Mouse (Mus musculus) limb, embryonic 12.5 days (tissue): ENCODE measurements around the gene Wdr20. TPM values are rescaled to one million over a fixed set of nuclear protein-coding genes. Genes with fewer than 3 reads are reported as not detected.
"Not testable (repeated sequence)": the region's sequence is repeated elsewhere in the genome, so short reads cannot be mapped to it uniquely, and the experiment has no call there.

Source experiments
- ATAC-seq: fragments of 200-750 bp; cut with Nextera tagmentation; 2 replicates; pipeline ENCODE4 v1.8.0; 2017; ENCODE audit warnings: low read depth, moderate TSS enrichment; ENCODE audit not compliant: insufficient number of reproducible peaks, insufficient read depth, low FRiP score, low TSS enrichment
- H3K27ac ChIP-seq: fragments of 300-500 bp; sonication (generic); 2 replicates; pipeline ENCODE4 v1.5.1; 2016; ENCODE audit warnings: mild to moderate bottlenecking, moderate library complexity
- H3K27me3 ChIP-seq: fragments of 300-500 bp; sonication (generic); 2 replicates; pipeline ENCODE4 v1.6.1; 2016; ENCODE audit warnings: mild to moderate bottlenecking, moderate library complexity
- H3K36me3 ChIP-seq: fragments of 300-500 bp; sonication (generic); 2 replicates; pipeline ENCODE4 v1.6.1; 2016; ENCODE audit warnings: mild to moderate bottlenecking, moderate library complexity
- H3K4me1 ChIP-seq: fragments of 300-500 bp; sonication (generic); replicated peaks from 2 replicates; pipeline ENCODE4 v1.6.1; 2016
- H3K4me2 ChIP-seq: fragments of 300-500 bp; sonication (generic); 2 replicates; pipeline ENCODE4 v1.6.1; 2016; ENCODE audit warnings: mild to moderate bottlenecking, moderate library complexity
- H3K4me3 ChIP-seq: fragments of 300-500 bp; sonication (generic); replicated peaks from 2 replicates; pipeline ENCODE4 v1.5.1; 2016; ENCODE audit warnings: mild to moderate bottlenecking
- H3K9ac ChIP-seq: fragments of 300-500 bp; sonication (generic); replicated peaks from 2 replicates; pipeline ENCODE4 v1.6.1; 2016; ENCODE audit warnings: mild to moderate bottlenecking, moderate library complexity
- H3K9me3 ChIP-seq: fragments of 300-500 bp; sonication (generic); 2 replicates; pipeline ENCODE4 v1.6.1; 2016; ENCODE audit warnings: mild to moderate bottlenecking, moderate library complexity
- WGBS: fragments of 180-500 bp; shearing (Covaris S2); methylation state at CpG from one replicate; pipeline ENCODE4 v1.1.7; 2016; 5-methylcytosine and 5-hydroxymethylcytosine counted together
- polyA plus RNA-seq: library from polyadenylated mRNA; unstranded; fragments of >200 nt; fragmentation: Nextera tagmentation; extraction: Ambion mirVana; gene quantifications from 2 replicates; pipeline ENCODE4 v1.2.1, GENCODE M21; 2016

Gene Wdr20
- polyA plus RNA-seq, 1 experiment from 2014 or later: 33.5 TPM

DNA sequence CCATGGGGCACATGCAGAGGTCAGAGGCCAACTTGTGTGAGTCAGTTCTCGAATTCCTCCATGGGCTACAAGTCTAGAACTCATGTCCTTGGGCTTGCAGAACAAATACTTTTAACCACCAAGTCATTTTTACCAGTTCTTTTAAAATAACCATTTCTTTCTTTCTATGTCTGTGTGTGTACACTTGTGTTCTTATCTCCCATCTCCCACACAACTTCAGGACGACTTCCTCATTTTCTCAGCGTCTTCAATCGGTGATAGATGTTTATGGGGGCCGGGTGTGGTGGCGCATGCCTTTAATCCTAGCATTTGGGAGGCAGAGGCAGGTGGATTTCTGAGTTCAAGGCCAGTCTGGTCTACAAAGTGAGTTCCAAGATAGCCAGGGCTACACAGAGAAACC is 23.5 kb upstream of the Wdr20 start:
- H3K4me2 ChIP-seq: no peak overlapping the region
- H3K4me3 ChIP-seq: no peak overlapping the region
- no peaks in the 10 kb centered on the region for H3K4me1 ChIP-seq
- H3K36me3 ChIP-seq: no peaks in the 10 kb centered on the region
- no peaks in the 10 kb centered on the region for H3K9me3 ChIP-seq
- no peak overlapping the region for H3K9ac ChIP-seq
- no peak for ATAC-seq
- H3K27me3 ChIP-seq: peaks cover 12% of the 10 kb centered on the region
- 93% methylated on average over 6 of the region's 6 CpGs for WGBS
- no peak overlapping the region for H3K27ac ChIP-seq

DNA sequence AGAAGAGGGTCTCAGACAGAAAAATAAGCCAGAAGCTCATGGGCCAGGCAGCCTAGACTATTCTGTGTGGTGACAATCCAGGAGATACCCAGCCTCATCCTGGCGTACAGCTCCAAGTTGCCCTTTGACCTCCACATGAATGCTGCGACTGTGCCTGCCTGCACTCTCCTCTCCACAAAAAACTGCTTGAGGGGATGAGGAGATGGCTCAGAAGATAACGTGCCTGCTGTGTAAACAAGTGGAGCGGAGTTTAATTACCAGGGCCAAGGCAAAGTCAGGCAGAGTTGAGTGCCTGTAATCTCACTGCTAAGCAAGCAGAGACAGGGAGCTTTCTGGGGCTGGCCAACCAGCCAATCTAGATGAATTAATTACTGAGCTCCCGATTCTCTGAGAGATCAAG is 21.7 kb upstream of the Wdr20 start:
- H3K4me2 ChIP-seq: no peak overlapping the region
- ATAC-seq: no peak

DNA sequence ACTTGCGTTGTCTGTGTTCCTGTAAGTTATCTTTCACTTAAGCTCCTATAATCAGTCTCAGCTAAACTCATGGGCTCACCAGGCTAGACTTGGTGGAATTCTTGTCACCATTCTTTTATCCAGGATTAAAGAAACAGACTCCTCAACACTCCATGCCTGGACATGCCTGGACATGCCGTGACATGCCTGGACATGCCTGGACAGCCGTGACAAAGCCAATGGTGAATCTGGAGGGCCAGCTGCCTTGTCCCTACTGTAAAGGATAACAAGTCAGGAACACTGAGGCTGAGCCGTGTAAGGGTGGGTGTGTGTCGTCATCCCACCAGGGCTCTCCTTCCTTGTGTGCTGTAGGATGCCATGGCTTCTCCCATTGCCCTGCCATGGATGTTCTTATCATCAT is 12.7 kb upstream of the Wdr20 start:
- peaks cover 6% of the 10 kb centered on the region; the same call in 1 of the 2 replicates for H3K4me1 ChIP-seq
- H3K9ac ChIP-seq: no peak overlapping the region
- H3K27me3 ChIP-seq: peaks cover 13% of the 10 kb centered on the region
- WGBS: 91% methylated on average over 5 of the region's 5 CpGs
- ATAC-seq: no peak
- no peak overlapping the region for H3K27ac ChIP-seq
- no peaks in the 10 kb centered on the region for H3K9me3 ChIP-seq
- H3K36me3 ChIP-seq: no peaks in the 10 kb centered on the region
- no peak overlapping the region for H3K4me3 ChIP-seq
- no peak overlapping the region for H3K4me2 ChIP-seq

More for the DNA sequence above, 21.7 kb upstream of the Wdr20 start:
- Histone ChIP-seq H3K27ac (no peak overlapping the region), H3K4me3 (no peak overlapping the region), H3K27me3 (peaks cover 25% of the 10 kb centered on the region), H3K36me3 (no peaks in the 10 kb centered on the region), H3K9ac (no peak overlapping the region), H3K9me3 (no peaks in the 10 kb centered on the region), H3K4me1 (no peaks in the 10 kb centered on the region)
- 24% methylated on average over 5 of the region's 5 CpGs for WGBS

DNA sequence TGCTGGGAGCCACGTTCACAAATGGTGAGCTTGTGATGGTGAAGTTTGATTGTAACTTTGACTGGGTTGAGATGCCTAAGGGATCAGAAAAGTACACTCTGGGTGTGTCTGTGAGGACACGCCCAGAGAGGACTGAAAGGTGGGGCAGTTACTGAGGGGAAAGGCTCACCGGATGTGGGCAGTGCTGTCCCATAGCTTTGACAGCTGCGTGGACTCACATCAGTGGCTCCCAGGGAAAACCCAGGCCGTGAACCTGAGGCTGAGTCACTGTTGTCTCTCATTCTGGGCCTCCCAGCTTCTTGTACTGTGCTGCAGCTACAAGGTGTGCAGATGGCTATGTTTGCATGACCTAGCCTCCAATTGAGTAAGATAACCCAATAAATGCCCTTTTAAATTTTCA is 12.3 kb upstream of the Wdr20 start:
- H3K4me1 ChIP-seq: peaks cover 6% of the 10 kb centered on the region; the same call in 1 of the 2 replicates
- no peak for ATAC-seq
- H3K27ac ChIP-seq: no peak overlapping the region
- no peak overlapping the region for H3K9ac ChIP-seq
- H3K4me2 ChIP-seq: no peak overlapping the region
- no peaks in the 10 kb centered on the region for H3K36me3 ChIP-seq
- no peaks in the 10 kb centered on the region for H3K9me3 ChIP-seq
- WGBS: 81% methylated on average over 5 of the region's 5 CpGs
- H3K4me3 ChIP-seq: no peak overlapping the region
- H3K27me3 ChIP-seq: peaks cover 10% of the 10 kb centered on the region

DNA sequence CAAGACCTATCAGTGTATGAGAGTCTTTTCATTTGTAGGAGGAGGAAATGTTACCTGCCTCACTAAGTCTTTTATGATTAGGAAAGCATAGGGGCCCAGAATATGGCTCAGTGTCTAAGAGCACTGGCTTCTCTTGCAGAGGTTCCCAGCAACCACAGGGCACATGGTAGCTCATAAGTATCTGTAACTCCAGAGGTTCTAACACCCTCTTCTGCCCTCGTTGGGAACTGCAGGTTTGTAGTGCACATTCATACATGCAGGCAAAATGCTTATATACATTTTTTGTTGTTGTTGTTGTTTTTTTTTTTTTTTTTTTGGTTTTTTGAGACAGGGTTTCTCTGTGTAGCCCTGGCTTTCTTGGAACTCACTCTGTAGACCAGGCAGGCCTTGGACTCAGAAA is 11.3 kb upstream of the Wdr20 start:
- Histone ChIP-seq H3K36me3 (no peaks in the 10 kb centered on the region), H3K9me3 (no peaks in the 10 kb centered on the region), H3K4me1 (peaks cover 6% of the 10 kb centered on the region; the same call in 1 of the 2 replicates), H3K9ac (no peak overlapping the region), H3K27ac (no peak overlapping the region), H3K4me2 (no peak overlapping the region), H3K4me3 (no peak overlapping the region), H3K27me3 (peaks cover 9% of the 10 kb centered on the region; the same call in 1 of the 2 replicates)
- no peak for ATAC-seq
- WGBS: 64% methylated on average over 1 of the region's 1 CpGs

DNA sequence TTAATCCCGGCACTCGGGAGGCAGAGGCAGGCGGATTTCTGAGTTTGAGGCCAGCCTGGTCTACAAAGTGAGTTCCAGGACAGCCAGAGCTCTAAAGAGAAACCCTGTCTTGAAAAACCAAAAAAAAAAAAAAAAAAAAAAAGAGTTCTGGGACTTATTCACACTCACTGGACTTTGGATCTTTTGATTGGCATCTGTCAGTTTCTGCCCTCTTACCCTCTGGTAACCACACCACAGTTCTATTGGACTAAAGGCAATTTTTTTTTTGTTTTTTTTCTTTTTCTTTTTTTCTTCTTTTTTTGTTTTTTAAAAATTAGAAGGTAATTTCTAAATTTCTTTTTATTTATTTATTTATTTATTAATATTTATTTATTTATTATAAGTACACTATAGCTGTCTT is 4.5 kb upstream of the Wdr20 start:
- peaks cover 19% of the 10 kb centered on the region; the same call in 1 of the 2 replicates for H3K27me3 ChIP-seq
- H3K36me3 ChIP-seq, ATAC-seq, H3K4me3 ChIP-seq, H3K27ac ChIP-seq, H3K9me3 ChIP-seq, H3K4me1 ChIP-seq, H3K4me2 ChIP-seq, H3K9ac ChIP-seq: not testable (repeated sequence)
- WGBS: 90% methylated on average over 3 of the region's 3 CpGs

DNA sequence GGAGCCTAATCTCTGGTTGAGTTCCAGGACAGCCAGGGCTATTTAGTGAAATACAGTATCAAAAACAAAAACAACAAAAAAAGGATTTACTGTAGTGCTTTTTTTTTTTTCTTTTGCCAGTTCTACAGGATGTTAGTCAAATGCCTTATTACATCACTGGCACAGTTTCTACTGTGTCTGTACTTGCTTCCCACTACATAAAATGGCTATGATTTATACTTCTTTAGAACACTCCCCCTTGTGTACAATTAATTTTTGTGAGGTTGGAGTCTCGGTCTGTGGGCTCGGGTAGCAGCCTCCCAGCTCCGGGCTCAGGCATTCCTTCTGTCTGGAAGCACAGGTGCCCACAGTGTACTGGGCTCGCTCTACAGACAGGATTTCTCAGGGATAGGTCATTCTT is 1.1 kb upstream of the Wdr20 start:
- WGBS: 5% methylated on average over 4 of the region's 4 CpGs
- ATAC-seq: no peak
- Histone ChIP-seq H3K4me2 (peak overlapping the region; percentile 92), H3K27ac (no peak overlapping the region), H3K36me3 (peaks cover 5% of the 10 kb centered on the region; the same call in 1 of the 2 replicates), H3K4me1 (peaks cover 20% of the 10 kb centered on the region), H3K27me3 (peaks cover 11% of the 10 kb centered on the region; the same call in 1 of the 2 replicates), H3K4me3 (peak overlapping the region; percentile 100), H3K9ac (no peak overlapping the region), H3K9me3 (no peaks in the 10 kb centered on the region)

DNA sequence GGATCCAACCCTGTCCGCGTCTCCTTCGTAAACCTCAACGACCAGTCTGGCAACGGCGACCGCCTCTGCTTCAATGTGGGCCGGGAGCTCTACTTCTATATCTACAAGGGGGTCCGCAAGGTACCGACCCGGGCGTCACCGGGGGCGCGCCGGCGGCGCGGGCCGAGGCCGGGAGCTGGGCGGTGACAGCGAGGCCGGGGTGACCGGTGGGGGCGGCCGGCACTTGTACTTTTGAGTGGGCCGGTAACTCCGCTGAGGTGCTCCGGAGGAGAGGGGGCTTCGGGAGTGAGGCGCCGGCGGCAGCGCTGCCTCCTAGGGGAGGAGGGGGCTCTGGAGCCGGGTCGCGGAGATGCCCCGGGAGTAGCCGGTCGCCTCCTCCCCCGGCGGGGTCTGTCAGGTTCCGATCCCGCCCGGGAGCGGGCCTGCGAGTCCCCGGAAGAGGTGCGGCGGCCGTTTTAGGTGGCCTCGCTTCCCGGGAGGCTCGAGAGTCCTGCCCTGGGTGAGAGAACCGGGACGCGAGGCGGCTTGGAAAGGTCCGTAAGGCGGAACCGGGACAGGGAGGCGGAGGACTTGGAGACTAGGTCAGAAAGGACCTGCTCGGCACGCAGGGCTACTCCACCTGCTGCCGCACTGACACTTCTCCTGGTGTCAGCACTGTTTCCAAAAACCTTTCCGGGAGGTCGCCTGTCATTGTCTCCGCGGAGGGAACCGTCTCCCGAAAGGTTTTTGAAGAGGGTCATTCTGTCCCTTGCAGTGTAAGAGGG is 596 bp downstream of the Wdr20 start:
- peaks cover 20% of the 10 kb centered on the region for H3K4me1 ChIP-seq
- peak overlapping the region; percentile 90 for H3K27ac ChIP-seq
- peak overlapping the region; percentile 100 for H3K4me3 ChIP-seq
- H3K27me3 ChIP-seq: peaks cover 11% of the 10 kb centered on the region; the same call in 1 of the 2 replicates
- H3K4me2 ChIP-seq: peak overlapping the region; percentile 92
- ATAC-seq: peak; percentile 72
- H3K36me3 ChIP-seq: peaks cover 11% of the 10 kb centered on the region; the same call in 1 of the 2 replicates
- 1% methylated on average over 70 of the region's 72 CpGs for WGBS
- H3K9ac ChIP-seq: peak overlapping the region; percentile 94
- no peaks in the 10 kb centered on the region for H3K9me3 ChIP-seq

DNA sequence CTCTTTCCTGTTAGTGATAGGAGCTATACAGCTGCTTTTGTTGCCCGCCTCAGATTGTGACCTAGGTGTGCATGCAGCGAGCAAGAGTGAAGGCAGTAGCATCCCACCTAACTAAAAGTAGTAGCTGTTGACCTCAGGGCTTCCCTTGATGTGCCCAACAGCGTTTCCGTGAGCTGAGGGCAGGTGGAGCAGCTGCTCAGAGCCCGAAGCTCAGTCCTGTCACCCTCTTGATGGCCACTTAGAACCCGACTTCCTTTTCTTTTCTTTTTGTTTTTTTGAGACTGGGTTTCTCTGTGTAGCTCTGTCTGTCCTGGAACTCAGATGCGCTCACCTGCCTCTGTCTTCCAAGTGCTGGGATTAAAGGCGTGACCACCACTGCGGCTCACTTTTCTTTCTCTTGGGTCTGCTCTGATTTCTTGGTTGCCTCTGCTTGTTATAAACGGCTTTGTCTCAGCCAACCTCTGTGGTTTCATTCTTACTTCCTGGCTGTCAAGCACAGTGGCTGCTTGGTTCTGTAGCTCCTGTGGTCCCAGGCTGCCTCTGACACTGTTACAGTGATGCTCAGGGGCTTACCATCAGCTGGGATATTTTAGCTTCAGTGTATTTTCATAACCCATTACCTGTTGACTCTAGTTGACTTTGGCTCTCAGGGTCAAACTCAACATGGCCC is 13.2 kb downstream of the Wdr20 start:
- Histone ChIP-seq H3K36me3 (peaks cover 26% of the 10 kb centered on the region), H3K9ac (no peak overlapping the region), H3K4me3 (no peak overlapping the region), H3K4me2 (no peak overlapping the region), H3K27me3 (no peaks in the 10 kb centered on the region), H3K27ac (no peak overlapping the region), H3K9me3 (0 out of 2 replicates have a peak, but pooled peaks cover 4% of the 10 kb centered on the region), H3K4me1 (0 out of 2 replicates have a peak, but pooled peaks cover 3% of the 10 kb centered on the region)
- 85% methylated on average over 10 of the region's 10 CpGs for WGBS
- ATAC-seq: no peak

DNA sequence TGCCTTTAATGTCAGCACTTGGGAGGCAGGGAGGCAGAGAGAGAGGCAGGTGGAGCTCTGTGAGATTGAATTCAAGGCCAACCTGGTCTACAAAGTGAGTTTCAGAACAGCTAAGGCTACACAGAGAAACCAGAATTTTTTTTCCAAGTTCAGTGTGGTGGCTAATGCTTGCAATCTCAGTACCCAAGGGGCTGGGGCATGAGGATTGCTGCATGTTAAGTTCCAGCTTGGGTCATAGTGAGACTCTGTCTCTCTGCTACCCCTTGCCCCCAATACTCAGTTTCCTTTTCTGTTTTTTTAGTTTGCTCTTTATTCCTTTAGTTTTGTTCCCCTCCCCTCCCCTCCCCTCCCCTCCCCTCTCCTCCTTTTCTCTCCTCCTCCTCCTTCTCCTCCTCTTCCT is 15.0 kb downstream of the Wdr20 start:
- Histone ChIP-seq H3K4me3 (no peak overlapping the region), H3K27ac (no peak overlapping the region), H3K9ac (no peak overlapping the region), H3K36me3 (peaks cover 28% of the 10 kb centered on the region), H3K4me2 (no peak overlapping the region), H3K9me3 (0 out of 2 replicates have a peak, but pooled peaks cover 4% of the 10 kb centered on the region), H3K27me3 (no peaks in the 10 kb centered on the region), H3K4me1 (0 out of 2 replicates have a peak, but pooled peaks cover 3% of the 10 kb centered on the region)
- no peak for ATAC-seq

DNA sequence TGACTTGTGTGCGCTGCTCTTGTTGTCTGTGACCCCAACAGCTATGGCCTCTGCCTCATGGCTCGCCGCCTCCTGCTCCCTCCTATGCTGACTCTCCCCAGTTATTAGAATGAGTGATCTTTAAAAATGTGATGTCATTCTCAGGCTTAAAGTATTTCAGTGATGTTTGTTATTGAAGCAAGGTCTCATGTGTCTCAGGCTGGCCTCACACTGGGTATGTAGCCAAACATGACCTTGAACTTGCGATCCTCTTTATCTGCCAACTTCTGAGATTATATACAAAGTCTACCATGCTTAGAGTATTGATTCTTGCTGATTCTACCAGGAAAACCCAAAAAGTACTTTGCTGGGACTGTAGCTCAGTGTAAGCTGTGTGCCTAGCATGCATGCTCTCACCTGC is 16.2 kb downstream of the Wdr20 start:
- Histone ChIP-seq H3K27me3 (no peaks in the 10 kb centered on the region), H3K27ac (no peak overlapping the region), H3K4me3 (no peak overlapping the region), H3K4me2 (no peak overlapping the region), H3K4me1 (0 out of 2 replicates have a peak, but pooled peaks cover 3% of the 10 kb centered on the region), H3K9me3 (0 out of 2 replicates have a peak, but pooled peaks cover 4% of the 10 kb centered on the region), H3K36me3 (peaks cover 25% of the 10 kb centered on the region), H3K9ac (no peak overlapping the region)
- no peak for ATAC-seq
- WGBS: 99% methylated on average over 4 of the region's 4 CpGs
